In genomic region chr9:107593101-107593976, GRCm38 (mm10) we compare ENCODE assay signal across 9 mouse cellular contexts. TPM values are rescaled to one million over a fixed set of nuclear protein-coding genes. Genes with fewer than 3 reads are reported as not detected.
A peak's percentile ranks its signal among the peaks of the same experiment; 100 is the strongest.
DNase-seq lines count a peak whose midpoint lies in the region; ATAC-seq lines count a peak whose summit lies in the region.
"Had no signal": no experiment of that assay in that cellular context is flagged by ENCODE, and none has a peak within 500 bp of the region (broad histone marks: within the 10 kb centered on the region; RNA-seq: fewer than 3 reads in every experiment).

No protein-coding gene starts in this region.

- peak overlapping the region; percentile 32 for H3K9ac ChIP-seq in embryonic facial prominence, embryonic 13.5 days
- H3K9ac ChIP-seq: lung, embryonic 14.5 days had no signal

- WGBS in embryonic facial prominence, embryonic 13.5 days: 83% methylated on average over 11 of the region's 11 CpGs
- 84% methylated on average over 11 of the region's 11 CpGs for WGBS in embryonic facial prominence, embryonic 10.5 days

- intact Hi-C loops in left cerebral cortex, postnatal 4 days (cut with DNase I): no loop called here
- intact Hi-C loops in left cerebral cortex, postnatal 25 days (cut with DNase I): no loop called here
- intact Hi-C loops in heart, postnatal 10 days (cut with DNase I): no loop called here

- no peak overlapping the region for H3K4me2 ChIP-seq in embryonic facial prominence, embryonic 13.5 days
- H3K4me2 ChIP-seq: lung, embryonic 14.5 days had no signal

- no peak for ATAC-seq in embryonic facial prominence, embryonic 13.5 days (ENCODE audit: insufficient number of reproducible peaks, insufficient read depth, low FRiP score, low TSS enrichment, low read depth)

- peaks cover 8% of the 10 kb centered on the region for H3K4me1 ChIP-seq in embryonic facial prominence, embryonic 13.5 days
- peaks cover 11% of the 10 kb centered on the region for H3K4me1 ChIP-seq in embryonic facial prominence, embryonic 10.5 days

- no peak overlapping the region for H3K27ac ChIP-seq in embryonic facial prominence, embryonic 13.5 days
- no peak overlapping the region for H3K27ac ChIP-seq in embryonic facial prominence, embryonic 10.5 days (replicated peaks)

- H3K9me3 ChIP-seq in embryonic facial prominence, embryonic 13.5 days: no peaks in the 10 kb centered on the region
- no peaks in the 10 kb centered on the region for H3K9me3 ChIP-seq in embryonic facial prominence, embryonic 10.5 days

- DNase-seq in embryonic facial prominence, embryonic 10.5 days (ENCODE audit: low spot score): no peak
- DNase-seq in left cerebral cortex, postnatal 4 days: peak; percentile 84
- DNase-seq in left cerebral cortex, postnatal 25 days (ENCODE audit: low spot score in 2 of 2): no peak
- DNase-seq in cerebellum, postnatal 10 days: peak; percentile 90 to 94
- DNase-seq in heart, postnatal 10 days: peak; percentile 70 to 81
- no peak for DNase-seq in c-Kit-positive CD71-positive TER-119-positive erythroid progenitor cells, embryonic 14.5 days (ENCODE audit: low spot score)
- no peak for DNase-seq in layer of hippocampus, adult 8-10 months (ENCODE audit: low spot score in 2 of 2)
- DNase-seq: lung, embryonic 14.5 days had no signal

- no peaks in the 10 kb centered on the region for H3K27me3 ChIP-seq in embryonic facial prominence, embryonic 13.5 days
- no peaks in the 10 kb centered on the region for H3K27me3 ChIP-seq in embryonic facial prominence, embryonic 10.5 days (replicated peaks; ENCODE audit: low read depth, poor library complexity, severe bottlenecking)

- H3K36me3 ChIP-seq in embryonic facial prominence, embryonic 13.5 days: peaks cover 54% of the 10 kb centered on the region
- H3K36me3 ChIP-seq in embryonic facial prominence, embryonic 10.5 days (replicated peaks): peaks cover 62% of the 10 kb centered on the region

- no peak overlapping the region for H3K4me3 ChIP-seq in embryonic facial prominence, embryonic 13.5 days
- no peak overlapping the region for H3K4me3 ChIP-seq in embryonic facial prominence, embryonic 10.5 days

RNA-seq across cellular contexts. Expression of gene Ifrd2, which starts 5.9 kb away (rescaled TPM):
- 39.3 and 54.2 TPM in 2 replicates for polyA plus RNA-seq in embryonic facial prominence, embryonic 13.5 days (2015; fragmentation: Nextera tagmentation; extraction: Ambion mirVana)
- polyA plus RNA-seq in embryonic facial prominence, embryonic 10.5 days (2016; fragmentation: Nextera tagmentation; extraction: Ambion mirVana): 59.7 and 72.1 TPM in 2 replicates
- total RNA-seq in left cerebral cortex, postnatal 4 days (2021): 10 to 100 TPM; 12.5 to 14.5 TPM
- total RNA-seq in left cerebral cortex, postnatal 25 days (2021): 10 to 100 TPM; 11.1 to 13.3 TPM
- total RNA-seq in heart, postnatal 10 days (2021): 10 to 100 TPM; 36.9 to 40.7 TPM
- total RNA-seq in layer of hippocampus, adult 8-10 months (2022): 10 to 100 TPM; 12.4 to 15.4 (median 14.0) TPM

RNA-seq across cellular contexts. Expression of gene Hyal3, which starts 12.7 kb away (rescaled TPM):
- 1.6 and 2.8 TPM in 2 replicates for polyA plus RNA-seq in embryonic facial prominence, embryonic 13.5 days (2015; fragmentation: Nextera tagmentation; extraction: Ambion mirVana)
- 0.48 and 0.96 TPM in 2 replicates for polyA plus RNA-seq in embryonic facial prominence, embryonic 10.5 days (2016; fragmentation: Nextera tagmentation; extraction: Ambion mirVana)
- 1 to 10 TPM; 1.5 to 2.1 TPM for total RNA-seq in left cerebral cortex, postnatal 4 days (2021)
- 1 to 10 TPM in 1 of 2 experiments, under 1 TPM in 1; 0.96 to 1.1 TPM for total RNA-seq in left cerebral cortex, postnatal 25 days (2021)
- total RNA-seq in heart, postnatal 10 days (2021): under 1 TPM; 0.41 to 0.79 TPM
- total RNA-seq in layer of hippocampus, adult 8-10 months (2022): 1 to 10 TPM; 1.7 to 2.4 (median 1.9) TPM

RNA-seq across cellular contexts. Expression of gene Naa80, which starts 14.7 kb away (rescaled TPM):
- 21.8 and 22.5 TPM in 2 replicates for polyA plus RNA-seq in embryonic facial prominence, embryonic 13.5 days (2015; fragmentation: Nextera tagmentation; extraction: Ambion mirVana)
- polyA plus RNA-seq in embryonic facial prominence, embryonic 10.5 days (2016; fragmentation: Nextera tagmentation; extraction: Ambion mirVana): 18.9 and 20.3 TPM in 2 replicates
- total RNA-seq in left cerebral cortex, postnatal 4 days (2021): 10 to 100 TPM; 11.9 to 13.0 TPM
- 10 to 100 TPM; 10.8 to 11.3 TPM for total RNA-seq in left cerebral cortex, postnatal 25 days (2021)
- 10 to 100 TPM; 13.0 to 16.2 TPM for total RNA-seq in heart, postnatal 10 days (2021)
- total RNA-seq in layer of hippocampus, adult 8-10 months (2022): 10 to 100 TPM; 11.8 to 18.4 (median 15.4) TPM

RNA-seq across cellular contexts. Expression of gene Sema3b, which starts 15.7 kb away (rescaled TPM):
- polyA plus RNA-seq in embryonic facial prominence, embryonic 13.5 days (2015; fragmentation: Nextera tagmentation; extraction: Ambion mirVana): 8.4 and 8.6 TPM in 2 replicates
- 2.7 TPM in 2 replicates for polyA plus RNA-seq in embryonic facial prominence, embryonic 10.5 days (2016; fragmentation: Nextera tagmentation; extraction: Ambion mirVana)
- total RNA-seq in left cerebral cortex, postnatal 4 days (2021): 1 to 10 TPM; 3.9 to 5.6 TPM
- 1 to 10 TPM; 3.4 to 3.5 TPM for total RNA-seq in left cerebral cortex, postnatal 25 days (2021)
- 10 to 100 TPM; 15.4 to 17.3 TPM for total RNA-seq in heart, postnatal 10 days (2021)
- 1 to 10 TPM; 2.9 to 5.0 (median 4.4) TPM for total RNA-seq in layer of hippocampus, adult 8-10 months (2022)

RNA-seq across cellular contexts. Expression of gene Hyal1, which starts 16.6 kb away (rescaled TPM):
- polyA plus RNA-seq in embryonic facial prominence, embryonic 13.5 days (2015; fragmentation: Nextera tagmentation; extraction: Ambion mirVana): 13.8 and 15.0 TPM in 2 replicates
- polyA plus RNA-seq in embryonic facial prominence, embryonic 10.5 days (2016; fragmentation: Nextera tagmentation; extraction: Ambion mirVana): 8.4 and 9.1 TPM in 2 replicates
- 1 to 10 TPM; 3.8 to 4.1 TPM for total RNA-seq in left cerebral cortex, postnatal 4 days (2021)
- total RNA-seq in left cerebral cortex, postnatal 25 days (2021): 1 to 10 TPM; 5.0 to 7.4 TPM
- total RNA-seq in heart, postnatal 10 days (2021): 1 to 10 TPM; 3.9 to 5.7 TPM
- total RNA-seq in layer of hippocampus, adult 8-10 months (2022): 1 to 10 TPM; 7.6 to 9.7 (median 8.4) TPM

Comparison
In these comparisons a context has a peak if more than half of its experiments do, and no peak if none do; other contexts are left out.
1. DNase-seq: peak in left cerebral cortex, postnatal 4 days (single experiment), cerebellum, postnatal 10 days (2 of 2) and heart, postnatal 10 days (2 of 2); none in embryonic facial prominence, embryonic 10.5 days (single experiment), left cerebral cortex, postnatal 25 days (0 of 2), c-Kit-positive CD71-positive TER-119-positive erythroid progenitor cells, embryonic 14.5 days (single experiment) and layer of hippocampus, adult 8-10 months (0 of 2).